Mouse (Mus musculus): Measurements from ENCODE around the gene Vgll1. TPM values are rescaled to one million over a fixed set of nuclear protein-coding genes. Genes with fewer than 3 reads are reported as not detected.

Gene Vgll1
- polyA plus RNA-seq (2015; fragmentation: Nextera tagmentation; extraction: Ambion mirVana): not detected in 2 replicates

GRCm38 (mm10) chrX:57087806-57088205 lies at the start of gene Vgll1:
Vgll1 (plus strand) TSS chrX:57088106.

GRCm38 (mm10) chrX:57042774-57043173 lies 45.1 kb upstream of the Vgll1 start, which contains the start of gene Brs3:
Brs3 (plus strand) TSS chrX:57043074.

GRCm38 (mm10) chrX:57053174-57053992 lies 34.5 kb upstream of the Vgll1 start, which contains the start of gene Htatsf1:
Htatsf1 (plus strand) TSS chrX:57053583.

Other genes starting within 250 kb of the Vgll1 start
- gene Adgrg4, start 217.9 kb upstream of the Vgll1 start, polyA plus RNA-seq (2015; fragmentation: Nextera tagmentation; extraction: Ambion mirVana): not detected in 2 replicates
- gene Brs3, start 45.0 kb upstream of the Vgll1 start, polyA plus RNA-seq (2015; fragmentation: Nextera tagmentation; extraction: Ambion mirVana): 0.24 and 0.43 TPM in 2 replicates
- 82.7 and 88.5 TPM in 2 replicates for gene Htatsf1, start 34.5 kb upstream of the Vgll1 start, polyA plus RNA-seq (2015; fragmentation: Nextera tagmentation; extraction: Ambion mirVana)
- gene Cd40lg, start 124.0 kb downstream of the Vgll1 start, polyA plus RNA-seq (2015; fragmentation: Nextera tagmentation; extraction: Ambion mirVana): not detected in 2 replicates